Mouse (Mus musculus) R1 (cell line): ENCODE measurements around the gene Gm20662.

ENCODE experiments used
- DNase-seq: peaks from one replicate; pipeline ENCODE4 v3.0.0-alpha.2; 2018; ENCODE audit warnings: low read depth, low spot score

The Gm20662 gene

DNA sequence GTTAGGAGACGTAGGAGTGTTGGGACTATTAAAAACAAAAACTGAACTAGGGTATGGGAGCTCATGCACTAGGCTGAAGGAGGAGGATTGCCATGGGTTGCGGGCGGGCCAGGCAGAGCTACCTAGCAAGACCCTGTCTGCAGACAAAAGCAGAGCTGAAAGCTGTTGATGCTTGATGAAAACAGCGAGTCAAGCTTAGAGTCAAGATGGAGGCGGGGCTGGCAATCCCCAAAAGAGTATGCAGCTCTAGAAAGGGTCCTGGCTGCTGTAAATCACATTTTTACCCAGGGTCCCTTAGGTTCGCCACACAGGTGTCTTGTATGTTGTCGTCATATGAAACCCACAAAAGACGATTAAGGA is 7.4 kb downstream of the Gm20662 start:
- DNase-seq = peak; percentile 33

- peak; percentile 32 for DNase-seq
Observed at GRCm38 (mm10) chr9:108008041-108008440, 11.9 kb downstream of the Gm20662 start.

DNA sequence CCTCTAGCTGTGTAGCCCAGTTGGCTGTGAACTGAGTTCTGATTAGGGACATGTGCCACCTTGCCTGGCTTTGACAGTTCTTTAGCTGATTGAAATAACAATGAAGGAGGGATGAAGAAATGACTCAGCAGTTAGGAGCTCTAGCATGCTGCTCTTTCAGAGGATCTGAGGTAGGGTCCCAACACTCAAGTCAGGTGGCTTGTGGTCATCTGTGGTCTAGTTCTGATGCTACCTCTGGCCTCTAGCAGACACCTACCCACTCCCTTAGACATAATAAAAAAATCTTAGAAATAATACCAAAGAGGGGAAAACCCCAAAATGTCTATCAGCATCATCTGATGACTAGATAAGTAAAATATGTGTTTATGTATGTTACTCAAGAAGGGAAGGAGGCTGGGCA is 14.2 kb downstream of the Gm20662 start:
- peak; percentile 36 for DNase-seq

DNA sequence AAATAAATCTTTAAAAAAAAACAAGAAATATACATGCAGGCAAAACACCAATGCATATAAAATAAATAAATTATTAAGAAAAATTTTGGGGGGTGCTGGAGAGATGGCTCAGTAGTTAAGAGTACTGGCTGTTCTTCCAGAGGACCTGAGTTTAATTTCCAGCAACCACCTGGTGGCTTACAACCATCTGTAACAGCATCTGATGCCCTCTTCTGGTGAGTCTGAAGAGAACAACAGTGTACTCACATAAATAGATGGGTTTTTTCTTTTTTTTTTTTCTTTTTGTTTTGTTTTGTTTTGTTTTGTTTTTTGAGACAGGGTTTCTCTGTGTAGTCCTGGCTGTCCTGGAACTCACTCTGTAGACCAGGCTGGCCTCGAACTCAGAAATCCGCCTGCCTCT is 17.4 kb downstream of the Gm20662 start:
- DNase-seq = peak; percentile 70

GRCm38 (mm10) chr9:108017127-108017526 is 21.0 kb downstream of the Gm20662 start:
- no peak for DNase-seq

- DNase-seq = no peak
Observed at GRCm38 (mm10) chr9:108020741-108021140, 24.6 kb downstream of the Gm20662 start.

DNA sequence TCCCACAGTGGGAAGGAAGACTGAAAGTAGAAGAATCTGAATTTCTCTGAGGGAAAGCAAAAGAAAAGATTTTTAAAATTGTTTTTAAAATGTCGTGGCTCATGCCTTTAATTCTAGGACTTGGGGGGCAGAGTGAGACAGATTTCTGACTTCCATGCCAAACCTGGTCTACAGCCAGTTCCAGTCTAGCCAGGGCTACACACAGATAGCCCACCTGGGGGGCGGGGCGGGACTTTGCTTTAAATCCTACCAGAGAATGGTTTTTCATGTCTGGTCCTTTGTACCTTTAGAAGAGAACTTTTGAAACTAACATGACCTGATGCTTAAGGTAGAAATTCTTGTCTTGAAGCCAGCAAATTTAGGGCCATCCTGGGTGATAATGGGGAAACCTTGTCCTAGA is 27.1 kb downstream of the Gm20662 start:
- DNase-seq = no peak

DNA sequence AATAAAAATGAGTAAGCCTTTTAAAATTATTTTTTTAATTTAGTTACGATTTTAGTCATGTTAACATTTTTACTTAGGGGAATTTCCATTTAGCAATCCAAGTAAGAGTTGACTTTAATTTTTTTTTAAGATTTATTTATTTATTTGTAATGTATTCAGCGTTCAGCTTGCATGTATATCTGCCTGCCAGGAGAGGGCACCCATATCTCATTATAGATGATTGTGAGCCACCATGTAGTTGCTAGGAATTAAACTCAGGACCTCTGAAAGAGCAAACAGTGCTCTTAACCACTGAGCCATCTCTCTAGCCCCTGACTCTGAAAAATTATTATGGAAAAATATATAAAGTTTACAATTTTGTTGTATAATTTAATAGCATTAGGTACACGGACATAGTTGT is 30.4 kb downstream of the Gm20662 start:
- DNase-seq = no peak

GRCm38 (mm10) chr9:108027867-108028266 is 31.7 kb downstream of the Gm20662 start:
- DNase-seq = peak; percentile 62

DNA sequence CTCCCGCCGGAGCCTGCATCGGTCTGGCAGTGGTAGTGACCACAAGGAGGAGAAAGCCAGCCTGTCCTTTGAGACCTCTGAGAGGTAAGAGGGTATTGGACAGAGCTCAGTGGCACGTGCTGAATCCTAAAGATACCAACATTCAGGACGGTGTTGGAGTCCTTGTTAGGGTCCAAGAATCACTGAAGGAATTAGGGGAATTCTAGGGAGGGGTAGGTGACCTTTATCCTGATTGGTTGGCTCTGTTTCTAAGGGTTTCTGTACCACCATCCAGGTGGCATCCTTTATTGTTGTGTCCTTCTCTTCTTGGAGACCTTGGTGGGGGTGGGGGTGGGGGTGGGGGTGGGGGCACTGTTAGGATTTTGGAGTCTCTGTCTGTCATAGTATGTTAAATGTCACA is 36.0 kb downstream of the Gm20662 start:
- peak; percentile 92 for DNase-seq

DNA sequence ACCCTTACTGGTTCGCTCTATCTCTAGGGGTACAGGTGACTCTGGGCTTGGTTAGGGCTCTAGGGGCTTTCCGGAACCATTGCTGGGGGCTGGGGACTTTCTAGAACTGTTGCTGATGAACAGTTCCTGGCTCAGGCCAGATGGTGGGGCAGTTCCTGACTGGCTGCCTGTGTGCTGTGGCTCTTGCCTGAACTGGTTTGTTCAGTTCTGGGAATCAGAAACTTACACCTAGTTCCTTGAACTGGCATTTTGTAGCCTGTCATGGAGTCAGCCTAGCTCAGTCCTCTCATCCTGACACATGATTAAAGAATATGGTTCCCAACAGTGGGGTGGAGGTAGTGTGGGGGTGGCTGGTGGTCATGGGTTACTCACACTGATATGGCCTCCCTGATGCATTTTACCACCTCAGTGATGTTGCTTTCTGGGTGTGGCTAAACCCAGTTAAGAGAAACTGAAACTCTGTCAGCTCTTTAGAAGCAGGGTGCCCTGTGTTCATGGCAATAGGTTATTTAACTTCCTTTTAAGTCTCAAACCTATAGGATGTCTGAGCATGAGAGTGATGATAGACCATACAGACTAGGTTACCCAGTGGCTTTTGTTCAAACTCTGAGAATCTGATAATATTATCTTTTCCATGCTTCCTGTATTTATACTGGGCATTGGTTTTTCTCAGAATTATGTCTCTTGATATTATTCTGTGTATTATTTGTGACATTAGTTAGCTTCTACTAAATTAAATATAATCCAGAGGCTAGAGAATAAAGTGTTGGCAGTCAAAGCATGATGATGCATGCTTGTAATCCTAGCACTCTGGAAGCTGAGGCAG is 39.4 kb downstream of the Gm20662 start:
- peak; percentile 65 for DNase-seq

- peak; percentile 74 for DNase-seq
Observed at GRCm38 (mm10) chr9:108044751-108045492, 48.8 kb downstream of the Gm20662 start.

DNA sequence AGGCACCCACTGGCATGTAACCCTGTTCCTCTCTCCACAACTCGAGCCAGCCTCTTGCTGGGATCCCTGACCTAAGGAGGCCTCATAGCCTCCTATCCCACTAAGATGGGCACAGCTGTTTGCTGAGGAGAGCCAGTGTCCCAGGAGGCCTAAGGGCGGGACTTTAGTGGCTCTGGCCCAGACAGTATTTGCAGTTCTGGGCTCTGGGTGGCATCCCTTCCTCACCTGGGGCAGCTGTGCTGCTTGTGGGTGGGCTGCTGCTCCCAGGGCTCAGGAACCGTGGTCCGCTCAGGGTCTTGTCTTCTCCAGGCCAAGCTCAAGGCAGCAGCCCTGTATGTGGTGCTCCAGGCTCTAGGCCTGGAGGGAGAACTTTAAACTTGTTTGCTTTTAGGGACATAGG is 50.4 kb downstream of the Gm20662 start:
- DNase-seq = no peak

DNA sequence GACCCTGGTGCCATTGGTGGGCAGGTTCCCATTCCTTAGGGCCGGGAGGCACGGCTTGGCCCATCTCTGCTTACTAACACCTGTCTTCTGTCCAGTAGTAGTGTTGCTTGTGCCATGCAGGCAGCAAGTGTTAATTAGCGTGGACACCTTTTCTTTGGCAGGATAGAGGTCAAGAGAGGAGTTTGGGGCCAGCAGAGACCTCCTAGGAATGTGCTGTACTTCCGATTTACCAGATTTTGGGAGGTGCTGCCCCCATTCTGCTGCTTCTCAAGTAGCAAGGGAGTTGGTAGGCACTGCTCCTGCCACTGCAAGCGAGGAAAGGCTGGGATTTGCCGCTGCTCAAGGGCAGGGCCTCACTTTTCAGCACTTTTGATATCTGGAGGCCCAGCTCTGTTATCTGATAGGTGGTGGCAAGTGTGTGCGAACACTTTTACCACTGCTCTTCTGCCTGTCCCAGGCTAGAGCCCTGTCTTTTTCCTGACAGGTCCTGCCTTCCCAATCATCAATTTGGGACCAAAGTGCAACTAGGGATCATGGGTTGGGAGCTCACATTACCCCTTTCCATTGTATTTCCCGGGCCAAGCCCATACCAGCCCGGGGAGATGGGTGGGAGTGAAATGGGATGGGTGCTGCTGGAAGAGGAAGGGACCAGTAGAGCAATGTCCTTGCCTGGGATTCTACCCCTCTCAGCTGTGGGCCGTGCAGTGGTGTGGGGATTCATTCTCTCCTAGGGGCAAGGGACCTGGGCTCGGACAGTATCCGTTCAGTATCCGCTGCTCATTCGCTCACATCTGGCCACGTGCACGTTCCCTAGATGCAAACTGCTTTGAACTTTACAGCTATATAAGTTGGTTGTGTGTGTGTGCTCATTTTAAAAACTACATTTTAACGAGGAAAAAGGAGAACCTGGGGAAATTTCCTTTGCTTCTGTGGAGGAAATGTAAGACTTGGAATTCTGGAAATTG is 51.7 kb downstream of the Gm20662 start:
- no peak for DNase-seq

GRCm38 (mm10) chr9:108048566-108048955 is 52.4 kb downstream of the Gm20662 start:
- no peak for DNase-seq

DNA sequence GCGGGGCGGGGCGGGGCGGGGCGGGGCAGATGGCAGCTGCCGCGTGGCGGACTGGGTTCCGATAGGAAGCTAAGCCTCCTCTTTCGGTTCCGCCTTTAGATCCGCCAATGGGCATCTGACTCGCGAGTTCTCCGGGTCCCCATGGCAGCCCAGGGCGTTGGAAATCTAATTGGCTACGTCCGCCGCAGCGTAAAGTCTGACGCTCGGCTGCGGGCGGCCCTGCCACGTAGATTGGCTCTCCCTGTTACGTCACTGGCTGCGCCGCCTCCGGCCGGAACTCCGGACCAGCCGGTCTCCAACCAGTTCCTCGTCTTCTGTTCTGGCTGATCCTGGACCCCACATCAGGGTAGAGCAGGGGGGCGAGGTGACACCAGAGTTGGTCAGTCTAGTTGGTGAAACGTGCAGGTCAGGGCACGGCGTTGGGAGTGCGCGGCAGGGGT is 52.9 kb downstream of the Gm20662 start, which contains the start of gene Gmppb:
Gene Gmppb (plus strand): TSS at position 227 of the 440 bp plus-strand sequence.
- peak; percentile 99 for DNase-seq

- no peak for DNase-seq
Observed at GRCm38 (mm10) chr9:108049561-108050251, 53.6 kb downstream of the Gm20662 start.

DNA sequence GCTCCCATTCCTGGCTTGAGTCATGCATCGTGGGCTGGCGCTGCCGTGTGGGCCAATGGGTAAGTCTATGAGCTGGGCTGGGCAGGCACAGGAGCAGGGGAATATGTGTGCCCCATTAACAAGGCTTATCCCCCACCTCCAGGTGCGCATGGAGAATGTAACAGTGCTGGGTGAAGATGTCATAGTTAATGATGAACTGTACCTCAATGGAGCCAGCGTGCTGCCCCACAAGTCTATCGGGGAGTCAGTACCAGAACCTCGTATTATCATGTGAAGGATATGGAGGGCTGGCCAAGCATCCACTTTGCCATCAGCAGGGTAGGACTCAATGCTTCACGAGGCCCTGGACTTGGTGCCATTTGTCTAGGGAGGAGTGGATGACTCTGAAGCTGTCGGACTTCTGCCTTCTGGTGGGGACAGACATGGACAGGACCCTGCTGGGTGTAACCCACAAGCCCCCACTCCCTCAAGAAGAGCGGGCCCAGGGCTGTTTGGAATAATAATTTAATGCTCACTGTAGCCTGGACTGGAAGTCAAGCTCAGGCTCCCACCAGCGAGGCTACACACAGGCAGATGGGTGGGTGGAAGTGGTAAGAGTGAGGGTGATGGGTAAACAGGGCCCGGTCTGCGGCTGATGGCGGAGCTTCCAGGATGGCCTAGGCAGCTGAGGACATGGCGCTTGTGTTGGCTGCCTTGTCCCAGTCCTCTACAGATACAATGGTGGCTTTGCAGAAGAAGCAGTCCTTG is 55.2 kb downstream of the Gm20662 start:
- DNase-seq = no peak

GRCm38 (mm10) chr9:108051931-108052220 is 55.7 kb downstream of the Gm20662 start:
- no peak for DNase-seq

DNA sequence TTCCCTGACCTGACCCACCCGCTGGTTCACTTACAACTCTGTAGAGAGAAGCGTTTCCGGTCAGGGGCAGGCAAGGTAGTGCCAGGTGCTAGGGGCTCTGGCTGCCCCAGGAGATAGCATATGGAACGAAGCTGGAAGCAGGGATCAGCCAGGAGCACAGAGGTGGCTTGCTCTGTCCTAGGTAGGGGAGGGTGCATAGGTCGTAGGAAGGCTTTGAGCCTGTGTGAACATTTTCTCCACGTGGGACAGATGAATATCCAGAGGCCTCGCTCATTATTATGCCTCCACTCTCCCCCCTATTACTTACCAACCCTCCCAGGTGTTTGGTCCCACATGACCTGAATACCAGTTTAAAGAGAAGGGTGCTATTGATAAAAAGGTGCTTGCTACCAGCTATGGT is 56.3 kb downstream of the Gm20662 start:
- DNase-seq = no peak
